Mouse (Mus musculus) heart, postnatal 0 days (tissue): ENCODE results near the gene Gpr22. TPM values are rescaled to one million over a fixed set of nuclear protein-coding genes. Genes with fewer than 3 reads are reported as not detected.

Experiments used
- ATAC-seq: fragments of 200-750 bp; cut with Nextera tagmentation; 2 replicates; pipeline ENCODE4 v1.8.0; 2017; ENCODE audit warnings: low read depth, moderate number of reproducible peaks, moderate library complexity; ENCODE audit not compliant: insufficient read depth
- DNase-seq: peaks from one replicate; pipeline ENCODE4 v3.0.0-alpha.2; 2016; ENCODE audit warnings: low spot score
- H3K27ac ChIP-seq: fragments of 300-500 bp; sonication (generic); 2 replicates; pipeline ENCODE4 v1.5.1; 2014; ENCODE audit warnings: low read depth, mild to moderate bottlenecking
- H3K27me3 ChIP-seq: fragments of 300-500 bp; sonication (generic); 2 replicates; pipeline ENCODE4 v1.6.1; 2014; ENCODE audit warnings: low read length, mixed read lengths; ENCODE audit not compliant: control insufficient read depth, insufficient read depth
- H3K36me3 ChIP-seq: fragments of 300-500 bp; sonication (generic); replicated peaks from 2 replicates; pipeline ENCODE4 v1.6.1; 2014; ENCODE audit warnings: low read length, mixed read lengths; ENCODE audit not compliant: control insufficient read depth, insufficient read depth
- H3K4me1 ChIP-seq: fragments of 300-500 bp; sonication (generic); 2 replicates; pipeline ENCODE4 v1.6.1; 2014; ENCODE audit warnings: antibody characterized with exemption; ENCODE audit not compliant: control insufficient read depth, insufficient read depth
- H3K4me2 ChIP-seq: fragments of 300-500 bp; sonication (generic); 2 replicates; pipeline ENCODE4 v1.6.1; 2014; ENCODE audit warnings: low read depth, mild to moderate bottlenecking, low read length, moderate library complexity
- H3K4me3 ChIP-seq: fragments of 300-500 bp; sonication (generic); 2 replicates; pipeline ENCODE4 v1.5.1; 2014; ENCODE audit warnings: low read depth, low read length
- H3K9ac ChIP-seq: fragments of 300-500 bp; sonication (generic); replicated peaks from 2 replicates; pipeline ENCODE4 v1.6.1; 2014; ENCODE audit warnings: low read depth, low read length, mixed read lengths
- H3K9me3 ChIP-seq: fragments of 300-500 bp; sonication (generic); replicated peaks from 2 replicates; pipeline ENCODE4 v1.6.1; 2016; ENCODE audit warnings: low read length; ENCODE audit not compliant: control insufficient read depth
- CTCF ChIP-seq: IDR thresholded peaks from 2 replicates; pipeline ENCODE4 v1.5.1; 2016; ENCODE audit warnings: antibody characterized with exemption, control low read depth, low read depth
- EP300 ChIP-seq: IDR thresholded peaks from 2 replicates; pipeline ENCODE4 v1.6.1; 2016; ENCODE audit warnings: antibody characterized with exemption, low read depth
- WGBS: fragments of 180-500 bp; shearing (Covaris S2); extraction: QIAGEN DNeasy Blood & Tissue Kit; methylation state at CpG from one replicate; pipeline ENCODE4 v1.1.7; 2014; 5-methylcytosine and 5-hydroxymethylcytosine counted together
- polyA plus RNA-seq: library from polyadenylated mRNA; unstranded; fragments of >200 nt; fragmentation: Nextera tagmentation; extraction: Ambion mirVana; gene quantifications from 2 replicates; pipeline ENCODE4 v1.2.1, GENCODE M21; 2015
- total RNA-seq: library from RNA; depleted of rRNA; stranded (reverse); fragments of >200 nt; gene quantifications from 2 replicates; pipeline ENCODE4 v1.2.3, GENCODE M21; 2014; ENCODE audit warnings: low replicate concordance

The Gpr22 gene
- total and polyA plus RNA-seq, 2 experiments from 2014 or later, result 14.0 to 16.0 TPM

- TF ChIP-seq EP300, result no peak
- TF ChIP-seq CTCF, result no peak
- no peak overlapping the region for H3K9ac ChIP-seq
- H3K4me3 ChIP-seq, result no peak overlapping the region
- WGBS, result 79% methylated on average over 2 of the region's 2 CpGs
- H3K27me3 ChIP-seq, result no peaks in the 10 kb centered on the region
- DNase-seq (no peak), ATAC-seq (no peak)
- H3K9me3 ChIP-seq, result no peaks in the 10 kb centered on the region
- H3K27ac ChIP-seq, result no peak overlapping the region
- no peak overlapping the region for H3K4me2 ChIP-seq
- H3K4me1 ChIP-seq, result no peaks in the 10 kb centered on the region
- no peaks in the 10 kb centered on the region for H3K36me3 ChIP-seq
Measured at GRCm38 (mm10) chr12:31734616-31735015, 20.9 kb upstream of the Gpr22 start.

GRCm38 (mm10) chr12:31730126-31730525 is 16.4 kb upstream of the Gpr22 start:
- TF ChIP-seq CTCF, result no peak
- no peak for TF ChIP-seq EP300
- ATAC-seq, result no peak
- no peak overlapping the region for H3K9ac ChIP-seq
- DNase-seq, result no peak
- 86% methylated on average over 1 of the region's 1 CpGs for WGBS
- no peak overlapping the region for H3K27ac ChIP-seq
- no peak overlapping the region for H3K4me2 ChIP-seq
- H3K4me3 ChIP-seq, result no peak overlapping the region
- no peaks in the 10 kb centered on the region for H3K9me3 ChIP-seq
- H3K27me3 ChIP-seq, result no peaks in the 10 kb centered on the region
- peaks cover 8% of the 10 kb centered on the region; the same call in 1 of the 2 replicates for H3K4me1 ChIP-seq
- no peaks in the 10 kb centered on the region for H3K36me3 ChIP-seq

GRCm38 (mm10) chr12:31726707-31727106 is 13.0 kb upstream of the Gpr22 start:
- peaks cover 8% of the 10 kb centered on the region; the same call in 1 of the 2 replicates for H3K4me1 ChIP-seq
- 24% methylated on average over 1 of the region's 1 CpGs for WGBS
- H3K27ac ChIP-seq, result peak overlapping the region; percentile 69
- H3K27me3 ChIP-seq, result no peaks in the 10 kb centered on the region
- DNase-seq, result no peak
- H3K36me3 ChIP-seq, result no peaks in the 10 kb centered on the region
- no peak overlapping the region for H3K4me3 ChIP-seq
- TF ChIP-seq EP300 (no peak), CTCF (no peak)
- no peaks in the 10 kb centered on the region for H3K9me3 ChIP-seq
- peak; percentile 27; the same call in 1 of the 2 replicates for ATAC-seq
- no peak overlapping the region for H3K4me2 ChIP-seq
- H3K9ac ChIP-seq, result no peak overlapping the region

GRCm38 (mm10) chr12:31725511-31726275 is 11.9 kb upstream of the Gpr22 start:
- Histone ChIP-seq H3K4me3 (no peak overlapping the region), H3K9me3 (no peaks in the 10 kb centered on the region), H3K4me1 (peaks cover 12% of the 10 kb centered on the region; the same call in 1 of the 2 replicates), H3K9ac (no peak overlapping the region), H3K36me3 (no peaks in the 10 kb centered on the region), H3K27ac (peak overlapping the region; percentile 69), H3K27me3 (no peaks in the 10 kb centered on the region), H3K4me2 (no peak overlapping the region)
- DNase-seq, result peak; percentile 78
- peak; percentile 81 for ATAC-seq
- 64% methylated on average over 12 of the region's 12 CpGs for WGBS
- no peak for TF ChIP-seq CTCF
- peak; percentile 72 for TF ChIP-seq EP300

GRCm38 (mm10) chr12:31724576-31724975 is 10.8 kb upstream of the Gpr22 start:
- Histone ChIP-seq H3K9ac (no peak overlapping the region), H3K27ac (peak overlapping the region; percentile 69; the same call in 1 of the 2 replicates), H3K4me1 (peaks cover 15% of the 10 kb centered on the region; the same call in 1 of the 2 replicates), H3K4me3 (no peak overlapping the region), H3K4me2 (no peak overlapping the region), H3K9me3 (no peaks in the 10 kb centered on the region), H3K27me3 (no peaks in the 10 kb centered on the region), H3K36me3 (no peaks in the 10 kb centered on the region)
- TF ChIP-seq CTCF (no peak), EP300 (no peak)
- no peak for ATAC-seq
- DNase-seq, result no peak
- WGBS, result 90% methylated on average over 3 of the region's 3 CpGs
